13 mouse cellular contexts compared by ENCODE assay signal in genomic region chr13:73433681-73434535, GRCm38 (mm10). TPM values are rescaled to one million over a fixed set of nuclear protein-coding genes. Genes with fewer than 3 reads are reported as not detected.
DNase-seq lines count a peak whose midpoint lies in the region; ATAC-seq and TF ChIP-seq lines count a peak whose summit lies in the region.
"Had no signal": no experiment of that assay in that cellular context is flagged by ENCODE, and none has a peak within 500 bp of the region (broad histone marks: within the 10 kb centered on the region; RNA-seq: fewer than 3 reads in every experiment).

No protein-coding gene starts in this region.

- peak; percentile 94 for ATAC-seq in common myeloid progenitor, adult 5-6 weeks (replicated peaks; ENCODE audit: low read depth, poor library complexity, severe bottlenecking)
- peak; percentile 68 for ATAC-seq in liver, postnatal 0 days
- no peak for ATAC-seq in inflammation-experienced regulatory T-cells, adult 6 months
- ATAC-seq: intestine, postnatal 0 days had no signal

- H3K27ac ChIP-seq in liver, postnatal 0 days (ENCODE audit: low read depth): no peak overlapping the region

- no peaks in the 10 kb centered on the region for H3K9me3 ChIP-seq in liver, postnatal 0 days (ENCODE audit: low read length)

- WGBS in liver, postnatal 0 days (ENCODE audit: insufficient replicate concordance): 52% methylated on average over 15 of the region's 15 CpGs

- peak overlapping the region; percentile 27; the same call in 1 of the 2 replicates for H3K9ac ChIP-seq in liver, postnatal 0 days (replicated peaks)

- 0 out of 2 replicates have a peak overlapping the region, but pooled peaks have one; percentile 5 for H3K4me2 ChIP-seq in liver, postnatal 0 days (ENCODE audit: low read depth, low read length)

- TF ChIP-seq CTCF in liver, postnatal 0 days (IDR thresholded peaks at IDR 0.05; ENCODE audit: low read depth): no peak

- intact Hi-C loops in heart, postnatal 14 days (cut with DNase I): no loop called here

- TF ChIP-seq EP300 in liver, postnatal 0 days (IDR thresholded peaks at IDR 0.05; ENCODE audit: low read depth): no peak

- no peaks in the 10 kb centered on the region for H3K27me3 ChIP-seq in liver, postnatal 0 days (ENCODE audit: insufficient read depth, low read length)

- H3K4me1 ChIP-seq in liver, postnatal 0 days (ENCODE audit: insufficient read depth): peaks cover 18% of the 10 kb centered on the region

- DNase-seq in heart, adult 11 months: peak; percentile 91
- no peak for DNase-seq in heart, postnatal 14 days
- peak; percentile 44 for DNase-seq in CD4-positive helper T cell, adult 2 months (ENCODE audit: low read depth, low spot score)
- DNase-seq in liver, postnatal 0 days: no peak
- no peak for DNase-seq in kidney, adult 8-10 months
- DNase-seq in embryo, embryonic 10.5 days (ENCODE audit: low spot score): no peak
- DNase-seq: embryo, embryonic 11 days; gastrocnemius, postnatal 14 days; lung, postnatal 36 days; right cerebral cortex, adult 18-20 months had no signal

- H3K36me3 ChIP-seq in liver, postnatal 0 days (replicated peaks; ENCODE audit: insufficient read depth, low read length): no peaks in the 10 kb centered on the region

- H3K4me3 ChIP-seq in liver, postnatal 0 days (ENCODE audit: low read depth, low read length): no peak overlapping the region

RNA-seq across cellular contexts. Expression of gene Lpcat1, which starts 33.1 kb away (rescaled TPM):
- total RNA-seq in heart, postnatal 14 days (2021): 10 to 100 TPM in 1 of 2 experiments, 1 to 10 TPM in 1; 8.0 to 10.6 TPM
- 14.2 and 18.7 TPM in 2 replicates for total RNA-seq in common myeloid progenitor, adult 5-6 weeks (2017)
- 31.0 and 32.4 TPM in 2 replicates for polyA plus RNA-seq in liver, postnatal 0 days (2015; fragmentation: Nextera tagmentation; extraction: Ambion mirVana)
- 10 to 100 TPM; 26.5 to 39.7 (median 36.1) TPM for polyA plus RNA-seq in inflammation-experienced regulatory T-cells, adult 6 months (2017; shearing (Covaris generic))

Comparison
In these comparisons a context has a peak if more than half of its experiments do, and no peak if none do; other contexts are left out.
1. DNase-seq: peak in heart, adult 11 months (single experiment) and CD4-positive helper T cell, adult 2 months (single experiment); none in heart, postnatal 14 days (0 of 2), liver, postnatal 0 days (single experiment), kidney, adult 8-10 months (0 of 2) and embryo, embryonic 10.5 days (single experiment).